Mouse (Mus musculus): ENCODE data around the gene Rgl1. TPM values are rescaled to one million over a fixed set of nuclear protein-coding genes. Genes with fewer than 3 reads are reported as not detected.

Rgl1 gene
- polyA plus RNA-seq, 1 experiment from 2014 or later = 47.1 TPM

GRCm38 (mm10) chr1:152681676-152682367, 84.3 kb downstream of the Rgl1 start:
- Histone ChIP-seq H3K4me3 (no peak overlapping the region), H3K9me3 (no peaks in the 10 kb centered on the region), H3K4me1 (peaks cover 53% of the 10 kb centered on the region), H3K36me3 (no peaks in the 10 kb centered on the region), H3K27ac (peak overlapping the region; percentile 54), H3K27me3 (no peaks in the 10 kb centered on the region), H3K9ac (no peak overlapping the region), H3K4me2 (no peak overlapping the region)
- ATAC-seq (ENCODE audit: borderline replicate concordance, extremely low read depth, low FRiP score, low TSS enrichment) = no peak
- WGBS = 38% methylated on average over 6 of the region's 6 CpGs

- H3K36me3 ChIP-seq = no peaks in the 10 kb centered on the region
- WGBS = 12% methylated on average over 8 of the region's 8 CpGs
- H3K27ac ChIP-seq = no peak overlapping the region
- H3K4me3 ChIP-seq = no peak overlapping the region
- H3K4me2 ChIP-seq = no peak overlapping the region
- H3K9me3 ChIP-seq = no peaks in the 10 kb centered on the region
- no peaks in the 10 kb centered on the region for H3K27me3 ChIP-seq
- peaks cover 58% of the 10 kb centered on the region for H3K4me1 ChIP-seq
- no peak overlapping the region for H3K9ac ChIP-seq
- no peak for ATAC-seq (ENCODE audit: borderline replicate concordance, extremely low read depth, low FRiP score, low TSS enrichment)
Observed at GRCm38 (mm10) chr1:152681116-152681515, 85.0 kb downstream of the Rgl1 start.

- Histone ChIP-seq H3K9me3 (no peaks in the 10 kb centered on the region), H3K4me3 (no peak overlapping the region), H3K4me1 (peaks cover 54% of the 10 kb centered on the region), H3K9ac (no peak overlapping the region), H3K36me3 (no peaks in the 10 kb centered on the region), H3K4me2 (no peak overlapping the region), H3K27me3 (no peaks in the 10 kb centered on the region), H3K27ac (peak overlapping the region; percentile 73)
- ATAC-seq (ENCODE audit: borderline replicate concordance, extremely low read depth, low FRiP score, low TSS enrichment) = 0 out of 2 replicates have a peak, but pooled peaks have one; percentile 2
- 36% methylated on average over 5 of the region's 5 CpGs for WGBS
Observed at GRCm38 (mm10) chr1:152678451-152678850, 87.7 kb downstream of the Rgl1 start.

- Histone ChIP-seq H3K9ac (no peak overlapping the region), H3K27ac (peak overlapping the region; percentile 73), H3K9me3 (no peaks in the 10 kb centered on the region), H3K27me3 (no peaks in the 10 kb centered on the region), H3K4me2 (peak overlapping the region; percentile 29; the same call in 1 of the 2 replicates), H3K36me3 (no peaks in the 10 kb centered on the region), H3K4me1 (peaks cover 48% of the 10 kb centered on the region), H3K4me3 (no peak overlapping the region)
- 30% methylated on average over 12 of the region's 12 CpGs for WGBS
- ATAC-seq (ENCODE audit: borderline replicate concordance, extremely low read depth, low FRiP score, low TSS enrichment) = peak; percentile 91
Observed at GRCm38 (mm10) chr1:152677482-152678211, 88.5 kb downstream of the Rgl1 start.

GRCm38 (mm10) chr1:152669446-152670180, 96.5 kb downstream of the Rgl1 start:
- no peaks in the 10 kb centered on the region for H3K36me3 ChIP-seq
- no peak overlapping the region for H3K4me2 ChIP-seq
- no peaks in the 10 kb centered on the region for H3K27me3 ChIP-seq
- no peak overlapping the region for H3K4me3 ChIP-seq
- ATAC-seq (ENCODE audit: borderline replicate concordance, extremely low read depth, low FRiP score, low TSS enrichment) = peak; percentile 64
- no peaks in the 10 kb centered on the region for H3K9me3 ChIP-seq
- no peak overlapping the region for H3K9ac ChIP-seq
- peaks cover 8% of the 10 kb centered on the region for H3K4me1 ChIP-seq
- WGBS = 46% methylated on average over 8 of the region's 8 CpGs
- H3K27ac ChIP-seq = no peak overlapping the region

- no peak for ATAC-seq (ENCODE audit: borderline replicate concordance, extremely low read depth, low FRiP score, low TSS enrichment)
- Histone ChIP-seq H3K4me2 (no peak overlapping the region), H3K9ac (no peak overlapping the region), H3K4me1 (no peaks in the 10 kb centered on the region), H3K27me3 (no peaks in the 10 kb centered on the region), H3K27ac (no peak overlapping the region), H3K4me3 (no peak overlapping the region), H3K36me3 (no peaks in the 10 kb centered on the region), H3K9me3 (no peaks in the 10 kb centered on the region)
- WGBS = 90% methylated on average over 7 of the region's 7 CpGs
Observed at GRCm38 (mm10) chr1:152660436-152660835, 105.7 kb downstream of the Rgl1 start.

- H3K4me1 ChIP-seq = no peaks in the 10 kb centered on the region
Observed at GRCm38 (mm10) chr1:152659961-152660360, 106.2 kb downstream of the Rgl1 start.

GRCm38 (mm10) chr1:152656601-152657000, 109.5 kb downstream of the Rgl1 start:
- no peaks in the 10 kb centered on the region for H3K4me1 ChIP-seq
- H3K36me3 ChIP-seq = no peaks in the 10 kb centered on the region
- H3K9ac ChIP-seq = no peak overlapping the region
- H3K4me3 ChIP-seq = no peak overlapping the region
- no peak for ATAC-seq (ENCODE audit: borderline replicate concordance, extremely low read depth, low FRiP score, low TSS enrichment)
- WGBS = 81% methylated on average over 6 of the region's 6 CpGs
- H3K9me3 ChIP-seq = no peaks in the 10 kb centered on the region
- H3K27me3 ChIP-seq = no peaks in the 10 kb centered on the region
- H3K27ac ChIP-seq = no peak overlapping the region
- H3K4me2 ChIP-seq = no peak overlapping the region

More at GRCm38 (mm10) chr1:152659961-152660360, 106.2 kb downstream of the Rgl1 start:
- no peak for ATAC-seq (ENCODE audit: borderline replicate concordance, extremely low read depth, low FRiP score, low TSS enrichment)
- Histone ChIP-seq H3K27ac (no peak overlapping the region), H3K27me3 (no peaks in the 10 kb centered on the region), H3K36me3 (no peaks in the 10 kb centered on the region), H3K4me3 (no peak overlapping the region), H3K9ac (no peak overlapping the region), H3K4me2 (no peak overlapping the region), H3K9me3 (no peaks in the 10 kb centered on the region)
- WGBS = 94% methylated on average over 4 of the region's 4 CpGs

GRCm38 (mm10) chr1:152654851-152655250, 111.3 kb downstream of the Rgl1 start:
- no peaks in the 10 kb centered on the region for H3K9me3 ChIP-seq
- no peaks in the 10 kb centered on the region for H3K36me3 ChIP-seq
- H3K4me3 ChIP-seq = no peak overlapping the region
- H3K4me2 ChIP-seq = no peak overlapping the region
- no peak overlapping the region for H3K27ac ChIP-seq
- WGBS = 91% methylated on average over 6 of the region's 6 CpGs
- H3K4me1 ChIP-seq = no peaks in the 10 kb centered on the region
- H3K9ac ChIP-seq = no peak overlapping the region
- no peak for ATAC-seq (ENCODE audit: borderline replicate concordance, extremely low read depth, low FRiP score, low TSS enrichment)
- no peaks in the 10 kb centered on the region for H3K27me3 ChIP-seq

GRCm38 (mm10) chr1:152651495-152651874, 114.7 kb downstream of the Rgl1 start:
- Histone ChIP-seq H3K4me2 (no peak overlapping the region), H3K36me3 (no peaks in the 10 kb centered on the region), H3K4me1 (no peaks in the 10 kb centered on the region), H3K4me3 (no peak overlapping the region), H3K27me3 (no peaks in the 10 kb centered on the region), H3K9me3 (no peaks in the 10 kb centered on the region), H3K27ac (no peak overlapping the region), H3K9ac (no peak overlapping the region)
- no peak for ATAC-seq (ENCODE audit: borderline replicate concordance, extremely low read depth, low FRiP score, low TSS enrichment)
- 73% methylated on average over 1 of the region's 1 CpGs for whole genome bisulfite sequencing

GRCm38 (mm10) chr1:152650856-152651494, 115.2 kb downstream of the Rgl1 start:
- 0 out of 2 replicates have a peak, but pooled peaks have one; percentile 42 for ATAC-seq (ENCODE audit: borderline replicate concordance, extremely low read depth, low FRiP score, low TSS enrichment)
- Histone ChIP-seq H3K36me3 (no peaks in the 10 kb centered on the region), H3K9ac (no peak overlapping the region), H3K27me3 (no peaks in the 10 kb centered on the region), H3K4me1 (no peaks in the 10 kb centered on the region), H3K27ac (no peak overlapping the region), H3K4me3 (no peak overlapping the region), H3K9me3 (no peaks in the 10 kb centered on the region), H3K4me2 (no peak overlapping the region)
- 84% methylated on average over 6 of the region's 6 CpGs for WGBS

Data from lung, embryonic 15.5 days (tissue).